Mouse (Mus musculus): ENCODE data around the gene Cog7. TPM values are rescaled to one million over a fixed set of nuclear protein-coding genes. Genes with fewer than 3 reads are reported as not detected.

Gene Cog7
- polyA plus RNA-seq, 1 experiment: 14.0 TPM

DNA sequence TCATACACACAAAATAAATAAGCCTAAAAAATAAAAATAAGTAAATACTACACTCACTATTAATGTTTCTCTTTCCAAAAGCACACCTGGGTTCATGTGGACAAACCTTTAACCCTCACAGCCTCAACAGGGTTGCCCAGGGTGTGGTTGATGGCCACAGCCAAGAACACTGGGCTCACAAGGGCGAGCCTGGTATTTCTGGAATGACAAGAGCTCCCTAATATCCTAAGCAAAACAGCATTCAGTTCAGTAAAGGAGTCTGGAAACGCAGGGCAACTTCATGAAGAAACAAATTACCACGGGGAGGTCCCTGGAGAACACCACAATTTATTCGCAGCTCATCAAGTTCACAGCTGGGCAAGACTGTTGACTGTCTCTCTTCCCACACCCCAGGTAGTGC lies 34.0 kb downstream of the Cog7 start:
- TF ChIP-seq MAX (IDR thresholded peaks at IDR 0.05): no peak
- no peak for TF ChIP-seq USF1 (IDR thresholded peaks at IDR 0.05; ENCODE audit: low read depth)
- TF ChIP-seq MYOD1 (IDR thresholded peaks at IDR 0.05; ENCODE audit: control insufficient read depth, insufficient read length, low read depth): no peak
- TF ChIP-seq CEBPB (IDR thresholded peaks at IDR 0.05; ENCODE audit: low read depth): no peak
- TF ChIP-seq FOSL1 (IDR thresholded peaks at IDR 0.05; ENCODE audit: insufficient read depth, low read length, poor library complexity, severe bottlenecking): no peak
- TF ChIP-seq MYOG (IDR thresholded peaks at IDR 0.05; ENCODE audit: control insufficient read depth, extremely low read depth, insufficient read length): no peak
- Histone ChIP-seq H3ac (ENCODE audit: control insufficient read depth, insufficient read length, low read depth) (no peak overlapping the region), H3K4me3 (ENCODE audit: insufficient read depth, poor library complexity, severe bottlenecking) (no peak overlapping the region), H3K79me2 (ENCODE audit: control insufficient read depth, insufficient read depth) (no peaks in the 10 kb centered on the region), H3K27me3 (ENCODE audit: control insufficient read depth, insufficient read depth, insufficient read length) (no peaks in the 10 kb centered on the region), H3K36me3 (ENCODE audit: control insufficient read depth, insufficient read depth) (peaks cover 3% of the 10 kb centered on the region), H3K79me3 (ENCODE audit: low read depth) (no peaks in the 10 kb centered on the region)

DNA sequence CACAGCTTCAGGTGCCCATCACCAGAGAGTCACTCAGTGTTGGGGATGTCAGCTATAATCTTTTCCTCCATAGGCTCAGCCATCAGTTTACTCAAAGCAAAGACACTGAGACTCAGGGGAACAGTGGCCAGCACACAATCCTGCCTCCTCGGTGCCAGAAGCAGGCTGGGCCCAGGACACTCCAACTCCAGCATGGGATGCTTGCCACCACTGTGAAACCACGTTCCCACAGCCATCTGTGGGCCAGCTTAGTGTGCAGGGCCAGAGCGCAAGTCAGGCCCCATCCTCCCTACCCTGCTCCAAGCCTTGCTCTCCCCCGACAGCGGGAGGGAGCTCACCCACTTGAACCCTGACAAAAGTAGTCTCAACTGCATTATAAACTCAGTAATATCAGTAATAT lies 35.3 kb downstream of the Cog7 start:
- H3K4me3 ChIP-seq (ENCODE audit: insufficient read depth, poor library complexity, severe bottlenecking): no peak overlapping the region
- TF ChIP-seq USF1 (IDR thresholded peaks at IDR 0.05; ENCODE audit: low read depth) (no peak), MYOD1 (IDR thresholded peaks at IDR 0.05; ENCODE audit: control insufficient read depth, insufficient read length, low read depth) (no peak), FOSL1 (IDR thresholded peaks at IDR 0.05; ENCODE audit: insufficient read depth, low read length, poor library complexity, severe bottlenecking) (no peak), MYOG (IDR thresholded peaks at IDR 0.05; ENCODE audit: control insufficient read depth, extremely low read depth, insufficient read length) (no peak), MAX (IDR thresholded peaks at IDR 0.05) (no peak)
- no peaks in the 10 kb centered on the region for H3K27me3 ChIP-seq (ENCODE audit: control insufficient read depth, insufficient read depth, insufficient read length)
- no peaks in the 10 kb centered on the region for H3K79me2 ChIP-seq (ENCODE audit: control insufficient read depth, insufficient read depth)
- H3ac ChIP-seq (ENCODE audit: control insufficient read depth, insufficient read length, low read depth): no peak overlapping the region
- H3K79me3 ChIP-seq (ENCODE audit: low read depth): no peaks in the 10 kb centered on the region
- H3K36me3 ChIP-seq (ENCODE audit: control insufficient read depth, insufficient read depth): peaks cover 6% of the 10 kb centered on the region

DNA sequence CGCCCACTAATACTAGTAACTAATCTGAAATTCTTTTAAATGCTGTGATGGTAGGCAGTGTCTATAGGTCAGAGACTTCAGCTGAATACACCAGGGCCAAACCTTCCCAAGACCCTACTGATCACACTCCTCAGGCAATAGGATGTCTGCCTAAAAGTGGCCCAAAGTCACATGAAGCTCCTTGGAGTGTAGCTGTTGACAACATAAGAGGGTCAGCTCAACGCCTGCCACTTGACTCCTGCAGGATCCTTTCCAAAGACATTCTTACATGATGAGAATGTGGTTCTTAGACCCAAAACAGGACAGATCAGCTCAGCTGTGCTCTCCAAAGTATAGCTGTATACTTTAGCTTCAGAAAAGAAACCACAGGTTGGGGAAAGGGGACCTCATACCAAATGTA lies 39.1 kb downstream of the Cog7 start:
- TF ChIP-seq CEBPB (IDR thresholded peaks at IDR 0.05; ENCODE audit: low read depth): no peak
- no peak for TF ChIP-seq MYOD1 (IDR thresholded peaks at IDR 0.05; ENCODE audit: control insufficient read depth, insufficient read length, low read depth)
- TF ChIP-seq MAX (IDR thresholded peaks at IDR 0.05): no peak
- Histone ChIP-seq H3K79me2 (ENCODE audit: control insufficient read depth, insufficient read depth) (no peaks in the 10 kb centered on the region), H3K4me3 (ENCODE audit: insufficient read depth, poor library complexity, severe bottlenecking) (no peak overlapping the region), H3K79me3 (ENCODE audit: low read depth) (no peaks in the 10 kb centered on the region), H3K36me3 (ENCODE audit: control insufficient read depth, insufficient read depth) (peaks cover 6% of the 10 kb centered on the region), H3ac (ENCODE audit: control insufficient read depth, insufficient read length, low read depth) (no peak overlapping the region), H3K27me3 (ENCODE audit: control insufficient read depth, insufficient read depth, insufficient read length) (no peaks in the 10 kb centered on the region)

DNA sequence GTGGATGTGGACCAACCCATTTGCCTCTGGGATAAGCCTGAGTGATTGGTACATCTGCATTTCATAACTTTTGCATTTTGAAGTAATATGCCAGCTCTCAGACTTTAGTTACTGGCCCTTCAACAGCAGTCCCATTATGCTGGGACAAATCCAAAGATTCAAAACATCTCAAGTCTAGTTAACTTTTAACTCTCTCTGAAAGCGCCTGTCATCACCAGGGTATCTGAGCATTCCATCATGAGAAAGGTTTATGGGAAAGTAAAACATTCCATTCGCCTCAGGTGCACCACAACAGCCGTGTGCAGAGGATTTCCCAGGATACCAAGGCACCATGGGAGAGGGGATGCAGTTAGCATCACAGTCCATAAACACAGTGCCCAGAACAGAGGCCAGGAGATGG lies 39.9 kb downstream of the Cog7 start:
- no peak for TF ChIP-seq FOSL1 (IDR thresholded peaks at IDR 0.05; ENCODE audit: insufficient read depth, low read length, poor library complexity, severe bottlenecking)
- no peak for TF ChIP-seq USF1 (IDR thresholded peaks at IDR 0.05; ENCODE audit: low read depth)
- TF ChIP-seq MAX (IDR thresholded peaks at IDR 0.05): no peak
- TF ChIP-seq MYOG (IDR thresholded peaks at IDR 0.05; ENCODE audit: control insufficient read depth, extremely low read depth, insufficient read length): no peak
- TF ChIP-seq CTCF (IDR thresholded peaks at IDR 0.05; ENCODE audit: control insufficient read depth, insufficient read depth, insufficient read length): no peak
- TF ChIP-seq MYOD1 (IDR thresholded peaks at IDR 0.05; ENCODE audit: control insufficient read depth, insufficient read length, low read depth): no peak
- TF ChIP-seq CEBPB (IDR thresholded peaks at IDR 0.05; ENCODE audit: low read depth): no peak
- no peaks in the 10 kb centered on the region for H3K79me2 ChIP-seq (ENCODE audit: control insufficient read depth, insufficient read depth)
- H3K27me3 ChIP-seq (ENCODE audit: control insufficient read depth, insufficient read depth, insufficient read length): no peaks in the 10 kb centered on the region
- H3K36me3 ChIP-seq (ENCODE audit: control insufficient read depth, insufficient read depth): peaks cover 6% of the 10 kb centered on the region
- no peak overlapping the region for H3K4me3 ChIP-seq (ENCODE audit: insufficient read depth, poor library complexity, severe bottlenecking)
- H3ac ChIP-seq (ENCODE audit: control insufficient read depth, insufficient read length, low read depth): no peak overlapping the region
- no peaks in the 10 kb centered on the region for H3K79me3 ChIP-seq (ENCODE audit: low read depth)

DNA sequence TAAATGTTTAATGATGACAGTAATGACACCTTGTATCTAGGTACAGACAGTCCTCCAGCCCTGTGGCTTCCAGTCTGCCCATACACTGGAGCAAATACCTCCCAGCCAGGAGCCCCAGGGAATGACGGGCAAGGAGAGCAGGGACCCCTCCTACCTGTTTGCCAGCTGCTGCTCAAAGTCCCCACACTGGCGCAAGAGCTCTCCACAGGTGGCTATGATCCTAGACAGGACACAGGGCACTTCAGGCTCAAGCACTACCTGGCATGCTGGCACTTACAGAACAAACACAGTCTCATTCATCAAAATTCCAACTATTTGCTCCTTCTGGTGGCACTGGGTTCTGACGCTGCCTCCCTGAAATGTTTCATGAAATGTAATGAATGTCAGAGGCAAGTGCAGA lies 40.5 kb downstream of the Cog7 start:
- H3K4me3 ChIP-seq (ENCODE audit: insufficient read depth, poor library complexity, severe bottlenecking): no peak overlapping the region
- TF ChIP-seq CEBPB (IDR thresholded peaks at IDR 0.05; ENCODE audit: low read depth): no peak
- TF ChIP-seq MAX (IDR thresholded peaks at IDR 0.05): no peak
- TF ChIP-seq FOSL1 (IDR thresholded peaks at IDR 0.05; ENCODE audit: insufficient read depth, low read length, poor library complexity, severe bottlenecking): no peak
- TF ChIP-seq MYOD1 (IDR thresholded peaks at IDR 0.05; ENCODE audit: control insufficient read depth, insufficient read length, low read depth): no peak
- no peak for TF ChIP-seq USF1 (IDR thresholded peaks at IDR 0.05; ENCODE audit: low read depth)
- H3ac ChIP-seq (ENCODE audit: control insufficient read depth, insufficient read length, low read depth): no peak overlapping the region
- H3K27me3 ChIP-seq (ENCODE audit: control insufficient read depth, insufficient read depth, insufficient read length): no peaks in the 10 kb centered on the region
- peaks cover 6% of the 10 kb centered on the region for H3K36me3 ChIP-seq (ENCODE audit: control insufficient read depth, insufficient read depth)
- no peaks in the 10 kb centered on the region for H3K79me2 ChIP-seq (ENCODE audit: control insufficient read depth, insufficient read depth)
- no peaks in the 10 kb centered on the region for H3K79me3 ChIP-seq (ENCODE audit: low read depth)

DNA sequence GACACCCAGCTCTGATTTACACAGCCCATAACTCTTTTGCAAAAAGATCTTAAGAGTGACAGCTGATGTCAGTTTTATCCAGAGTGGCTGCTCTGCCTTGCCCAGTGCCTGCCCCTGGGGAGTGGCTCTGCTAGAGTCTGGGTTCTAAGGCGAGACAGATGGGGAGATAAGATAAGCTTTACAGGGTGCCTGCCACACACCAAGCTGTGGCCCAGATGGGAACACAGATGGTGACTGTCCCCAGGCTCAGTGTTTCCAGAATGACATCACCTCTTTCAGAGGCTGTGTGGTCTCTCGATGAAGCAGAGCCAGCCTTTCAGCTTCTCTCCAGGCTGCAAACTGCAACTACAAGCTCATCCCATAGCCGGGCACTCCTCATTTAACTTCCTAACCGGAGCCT lies 41.8 kb downstream of the Cog7 start:
- TF ChIP-seq CTCF (IDR thresholded peaks at IDR 0.05; ENCODE audit: control insufficient read depth, insufficient read depth, insufficient read length): no peak
- no peak for TF ChIP-seq FOSL1 (IDR thresholded peaks at IDR 0.05; ENCODE audit: insufficient read depth, low read length, poor library complexity, severe bottlenecking)
- TF ChIP-seq MYOG (IDR thresholded peaks at IDR 0.05; ENCODE audit: control insufficient read depth, extremely low read depth, insufficient read length): no peak
- no peak for TF ChIP-seq USF1 (IDR thresholded peaks at IDR 0.05; ENCODE audit: low read depth)
- TF ChIP-seq MAX (IDR thresholded peaks at IDR 0.05): no peak
- no peak for TF ChIP-seq MYOD1 (IDR thresholded peaks at IDR 0.05; ENCODE audit: control insufficient read depth, insufficient read length, low read depth)
- TF ChIP-seq CEBPB (IDR thresholded peaks at IDR 0.05; ENCODE audit: low read depth): no peak
- Histone ChIP-seq H3K79me3 (ENCODE audit: low read depth) (no peaks in the 10 kb centered on the region), H3K36me3 (ENCODE audit: control insufficient read depth, insufficient read depth) (peaks cover 6% of the 10 kb centered on the region), H3ac (ENCODE audit: control insufficient read depth, insufficient read length, low read depth) (no peak overlapping the region), H3K27me3 (ENCODE audit: control insufficient read depth, insufficient read depth, insufficient read length) (no peaks in the 10 kb centered on the region), H3K79me2 (ENCODE audit: control insufficient read depth, insufficient read depth) (no peaks in the 10 kb centered on the region), H3K4me3 (ENCODE audit: insufficient read depth, poor library complexity, severe bottlenecking) (no peak overlapping the region)

All from C2C12 (cell line).